Mouse (Mus musculus): ENCODE measurements at regions not wholly inside any gene's neighbourhood (a gene's known extent, or its start where the extent isn't known, plus 50 kb on each side); places are given as distances from the start of the nearest gene placed in this dataset.

DNA sequence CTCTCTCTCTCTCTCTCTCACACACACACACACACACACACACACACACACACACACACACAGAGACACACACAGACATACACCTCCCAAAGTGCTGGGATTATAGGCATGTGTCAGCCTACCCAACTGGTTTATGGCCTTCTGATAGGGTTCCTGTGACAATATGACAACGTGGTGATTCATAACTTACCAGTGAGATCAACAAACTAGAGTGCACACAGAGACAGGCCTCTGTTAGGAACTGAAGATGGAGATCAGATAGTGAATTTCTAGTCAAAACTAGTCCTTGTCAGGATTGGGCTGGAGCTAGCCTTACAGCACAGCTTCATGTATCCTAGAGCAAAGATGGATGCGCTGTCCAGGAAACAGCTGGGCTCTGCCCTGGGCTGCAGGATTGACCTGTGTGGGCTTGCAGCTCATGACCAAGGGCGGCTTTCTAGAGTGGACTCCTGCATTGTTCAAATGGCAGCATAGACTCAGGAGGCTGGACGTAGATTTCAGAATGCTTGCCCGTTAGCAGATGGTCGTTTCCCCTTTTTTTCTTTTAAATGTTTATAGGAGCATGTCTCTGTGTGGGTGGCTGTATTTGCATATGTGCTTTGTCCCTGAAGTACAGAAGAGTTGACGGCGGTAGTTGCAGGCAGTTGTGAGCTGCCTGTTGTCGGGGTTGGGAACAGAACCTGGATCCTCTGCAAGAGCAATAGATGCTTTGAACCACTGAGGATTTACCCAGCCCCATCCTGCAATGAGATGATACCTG is 106.0 kb upstream of the Zfp217 start:
- Histone ChIP-seq H3K27ac (ENCODE audit: low read depth, low read length) (no peak overlapping the region), H3K4me3 (ENCODE audit: low read depth, low read length) (no peak overlapping the region), H3K27me3 (replicated peaks; ENCODE audit: control insufficient read depth, insufficient read depth, low read length) (no peaks in the 10 kb centered on the region), H3K4me2 (ENCODE audit: low read length) (no peak overlapping the region), H3K36me3 (ENCODE audit: control insufficient read depth, insufficient read depth, low read length) (no peaks in the 10 kb centered on the region), H3K9me3 (replicated peaks; ENCODE audit: control insufficient read depth, low read length) (no peaks in the 10 kb centered on the region), H3K4me1 (ENCODE audit: control insufficient read depth, insufficient read depth, low read length) (no peaks in the 10 kb centered on the region), H3K9ac (ENCODE audit: low read length) (no peak overlapping the region)
- 58% methylated on average over 9 of the region's 9 CpGs for WGBS
- DNase-seq (ENCODE audit: low spot score): no peak
- no peak for ATAC-seq

DNA sequence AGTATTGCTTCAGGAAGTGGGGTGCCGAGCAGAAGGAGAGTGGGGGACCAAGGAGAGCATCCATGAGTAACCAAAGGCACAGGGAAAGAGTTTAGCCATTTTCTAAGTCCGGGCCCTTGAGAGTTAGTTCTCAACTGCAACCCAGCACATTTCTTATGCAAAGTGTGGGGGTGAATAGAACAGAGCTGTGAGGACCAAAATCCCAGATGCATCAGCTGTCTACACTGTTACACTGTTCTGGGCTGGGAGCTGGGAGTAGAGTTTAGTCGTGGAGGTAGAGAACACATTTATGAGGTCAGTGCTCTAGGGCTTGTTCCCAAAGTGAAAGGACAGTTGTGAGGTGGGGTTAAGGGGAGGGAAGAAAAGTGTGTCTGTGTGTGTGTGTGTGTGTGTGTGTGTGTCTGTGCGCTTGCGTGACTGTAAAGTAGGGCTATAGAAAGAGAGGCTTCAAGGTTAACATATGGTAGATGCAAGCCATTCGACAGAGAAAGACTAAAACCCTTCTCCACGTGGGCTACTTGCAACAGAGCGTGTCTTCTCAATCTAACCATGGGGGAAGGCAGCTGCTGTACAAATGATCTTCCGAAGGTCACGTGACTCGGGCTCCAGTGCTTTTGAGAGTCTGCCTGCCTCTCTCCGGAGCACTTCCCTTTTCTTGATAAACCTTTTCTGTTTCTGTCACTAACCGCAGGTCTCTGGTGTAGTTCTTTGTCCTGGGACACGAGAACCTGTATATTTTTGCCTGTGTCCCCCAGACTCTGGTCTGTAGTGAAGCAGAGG is 104.5 kb upstream of the Zfp217 start:
- Histone ChIP-seq H3K27me3 (replicated peaks; ENCODE audit: control insufficient read depth, insufficient read depth, low read length) (no peaks in the 10 kb centered on the region), H3K4me2 (ENCODE audit: low read length) (no peak overlapping the region), H3K27ac (ENCODE audit: low read depth, low read length) (no peak overlapping the region), H3K4me3 (ENCODE audit: low read depth, low read length) (no peak overlapping the region), H3K9ac (ENCODE audit: low read length) (no peak overlapping the region), H3K9me3 (replicated peaks; ENCODE audit: control insufficient read depth, low read length) (no peaks in the 10 kb centered on the region), H3K36me3 (ENCODE audit: control insufficient read depth, insufficient read depth, low read length) (no peaks in the 10 kb centered on the region), H3K4me1 (ENCODE audit: control insufficient read depth, insufficient read depth, low read length) (no peaks in the 10 kb centered on the region)
- 69% methylated on average over 14 of the region's 14 CpGs for whole genome bisulfite sequencing
- ATAC-seq (no peak), DNase-seq (ENCODE audit: low spot score) (no peak)

DNA sequence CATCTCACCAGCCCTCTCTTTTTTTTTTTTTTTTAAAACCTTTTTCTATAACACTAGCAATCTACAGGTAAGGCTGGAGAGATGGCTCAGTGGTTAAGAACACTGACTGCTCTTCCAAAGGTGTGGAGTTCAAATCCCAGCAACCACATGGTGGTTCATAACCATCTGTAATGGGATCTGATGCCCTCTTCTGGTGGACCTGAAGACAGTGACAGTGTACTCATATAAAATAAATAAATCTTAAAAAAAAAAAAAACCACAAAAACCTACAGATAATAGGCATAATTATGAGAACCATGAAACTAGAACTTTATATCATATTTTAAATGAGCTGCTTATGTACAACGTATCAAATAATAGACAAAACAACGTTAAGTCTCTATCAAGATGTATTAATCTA is 102.8 kb upstream of the Zfp217 start:
- no peaks in the 10 kb centered on the region for H3K27me3 ChIP-seq (replicated peaks; ENCODE audit: control insufficient read depth, insufficient read depth, low read length)
- H3K27ac ChIP-seq (ENCODE audit: low read depth, low read length): no peak overlapping the region
- 95% methylated on average over 2 of the region's 2 CpGs for whole genome bisulfite sequencing
- no peak overlapping the region for H3K9ac ChIP-seq (ENCODE audit: low read length)
- no peak overlapping the region for H3K4me3 ChIP-seq (ENCODE audit: low read depth, low read length)
- no peak overlapping the region for H3K4me2 ChIP-seq (ENCODE audit: low read length)
- ATAC-seq (no peak), DNase-seq (ENCODE audit: low spot score) (no peak)
- no peaks in the 10 kb centered on the region for H3K9me3 ChIP-seq (replicated peaks; ENCODE audit: control insufficient read depth, low read length)
- H3K4me1 ChIP-seq (ENCODE audit: control insufficient read depth, insufficient read depth, low read length): peaks cover 8% of the 10 kb centered on the region
- no peaks in the 10 kb centered on the region for H3K36me3 ChIP-seq (ENCODE audit: control insufficient read depth, insufficient read depth, low read length)

DNA sequence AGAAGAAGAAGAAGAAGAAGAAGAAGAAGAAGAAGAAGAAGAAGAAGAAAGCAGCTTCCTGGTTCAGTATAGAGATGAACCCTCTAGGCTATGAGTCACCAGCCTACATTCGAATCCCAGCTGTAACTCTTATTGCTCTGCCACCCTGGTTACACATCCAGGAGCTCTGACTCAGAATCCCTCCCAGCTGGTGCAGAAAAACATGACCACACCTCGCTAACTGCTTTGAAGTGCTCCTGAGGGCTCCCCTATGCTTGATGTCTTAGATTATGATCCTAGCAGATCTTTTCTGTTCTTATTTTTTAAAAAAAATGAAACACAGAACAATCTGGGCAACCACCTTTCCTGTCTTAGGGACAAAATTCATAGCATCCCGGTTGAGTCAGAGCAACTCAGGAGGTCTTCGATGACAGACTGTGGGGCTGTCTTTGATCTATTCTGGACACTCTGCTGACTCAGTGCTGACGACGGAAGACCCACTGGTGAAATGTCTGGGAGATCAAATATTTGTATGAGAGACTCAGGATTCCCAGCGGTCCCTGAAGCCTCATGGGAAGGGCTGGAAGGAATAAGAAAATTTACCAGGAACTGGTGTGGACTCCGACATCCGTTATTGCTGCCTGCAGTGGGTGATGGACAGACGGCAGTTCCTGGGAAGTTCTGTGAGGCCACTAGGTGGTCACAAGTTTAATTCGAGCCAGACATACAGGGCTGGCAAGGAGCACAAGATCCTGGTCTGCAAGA is 100.0 kb upstream of the Zfp217 start:
- H3K4me1 ChIP-seq (ENCODE audit: control insufficient read depth, insufficient read depth, low read length): peaks cover 16% of the 10 kb centered on the region
- no peak for ATAC-seq
- H3K4me3 ChIP-seq (ENCODE audit: low read depth, low read length): no peak overlapping the region
- 82% methylated on average over 11 of the region's 11 CpGs for WGBS
- no peak for DNase-seq (ENCODE audit: low spot score)
- no peak overlapping the region for H3K9ac ChIP-seq (ENCODE audit: low read length)
- H3K27ac ChIP-seq (ENCODE audit: low read depth, low read length): no peak overlapping the region
- H3K36me3 ChIP-seq (ENCODE audit: control insufficient read depth, insufficient read depth, low read length): no peaks in the 10 kb centered on the region
- no peaks in the 10 kb centered on the region for H3K27me3 ChIP-seq (replicated peaks; ENCODE audit: control insufficient read depth, insufficient read depth, low read length)
- H3K4me2 ChIP-seq (ENCODE audit: low read length): no peak overlapping the region
- H3K9me3 ChIP-seq (replicated peaks; ENCODE audit: control insufficient read depth, low read length): no peaks in the 10 kb centered on the region

DNA sequence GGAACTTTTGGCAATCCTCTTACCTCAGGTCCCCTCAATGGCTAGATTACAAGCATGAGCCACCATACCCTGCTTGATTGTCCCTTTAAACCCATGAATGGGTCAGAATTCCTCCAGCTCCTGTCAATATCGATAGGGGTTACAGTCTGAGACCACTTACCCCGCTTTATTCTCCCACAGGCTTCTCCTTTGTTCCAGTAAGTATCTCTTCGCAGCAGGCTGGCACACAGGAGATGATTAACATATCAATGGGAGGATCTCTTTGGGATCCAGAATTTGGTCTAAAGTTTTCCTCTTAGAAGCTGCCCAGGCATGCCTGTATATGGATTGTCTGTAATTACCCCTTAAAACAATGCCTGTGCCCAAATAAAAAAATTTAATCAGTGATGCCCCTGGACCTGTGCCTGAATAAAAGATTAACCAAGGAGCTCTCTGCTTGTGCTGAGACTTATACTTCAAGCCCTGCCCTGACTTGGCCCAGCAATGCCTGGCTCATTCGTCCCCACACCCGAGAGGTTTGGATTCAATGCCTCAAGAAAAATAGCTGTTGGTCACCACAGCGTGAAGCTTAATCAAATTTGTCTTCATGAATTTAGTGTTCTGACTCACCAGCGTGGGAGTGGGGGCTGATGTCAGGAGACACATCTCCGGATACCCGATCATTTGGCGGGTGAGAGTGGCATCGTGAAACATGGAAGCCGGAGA is 97.9 kb upstream of the Zfp217 start:
- 0 out of 2 replicates have a peak overlapping the region, but pooled peaks have one; percentile 41 for H3K27ac ChIP-seq (ENCODE audit: low read depth, low read length)
- no peak overlapping the region for H3K4me3 ChIP-seq (ENCODE audit: low read depth, low read length)
- peaks cover 16% of the 10 kb centered on the region for H3K4me1 ChIP-seq (ENCODE audit: control insufficient read depth, insufficient read depth, low read length)
- DNase-seq (ENCODE audit: low spot score) (peak; percentile 65), ATAC-seq (peak; percentile 52; the same call in 1 of the 2 replicates)
- H3K9ac ChIP-seq (ENCODE audit: low read length): peak overlapping the region; percentile 10; the same call in 1 of the 2 replicates
- 17% methylated on average over 12 of the region's 12 CpGs for WGBS
- no peaks in the 10 kb centered on the region for H3K36me3 ChIP-seq (ENCODE audit: control insufficient read depth, insufficient read depth, low read length)
- H3K4me2 ChIP-seq (ENCODE audit: low read length): peak overlapping the region; percentile 10
- no peaks in the 10 kb centered on the region for H3K27me3 ChIP-seq (replicated peaks; ENCODE audit: control insufficient read depth, insufficient read depth, low read length)
- no peaks in the 10 kb centered on the region for H3K9me3 ChIP-seq (replicated peaks; ENCODE audit: control insufficient read depth, low read length)

DNA sequence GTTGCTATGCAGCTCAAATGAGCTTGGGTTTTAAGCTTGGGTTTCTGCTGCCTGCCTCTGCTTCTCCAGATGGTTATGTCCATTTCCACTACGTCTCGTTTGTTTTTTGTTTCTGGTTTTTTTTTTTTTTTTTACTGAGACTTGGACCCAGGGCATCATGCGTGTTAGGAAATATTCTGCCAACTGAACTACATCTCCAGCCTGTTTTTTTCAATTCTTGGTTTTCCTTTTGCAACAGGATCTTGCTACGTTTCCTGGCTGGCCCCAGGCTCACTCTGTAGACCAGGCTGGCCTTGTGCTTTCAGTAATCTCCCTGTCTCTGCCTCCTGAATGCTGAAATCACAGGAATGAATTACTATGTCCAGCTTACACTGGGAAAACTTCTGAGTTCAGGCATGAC is 96.2 kb upstream of the Zfp217 start:
- no peak overlapping the region for H3K9ac ChIP-seq (ENCODE audit: low read length)
- DNase-seq (ENCODE audit: low spot score) (no peak), ATAC-seq (no peak)
- H3K4me1 ChIP-seq (ENCODE audit: control insufficient read depth, insufficient read depth, low read length): peaks cover 16% of the 10 kb centered on the region
- no peak overlapping the region for H3K27ac ChIP-seq (ENCODE audit: low read depth, low read length)
- no peak overlapping the region for H3K4me2 ChIP-seq (ENCODE audit: low read length)
- no peaks in the 10 kb centered on the region for H3K9me3 ChIP-seq (replicated peaks; ENCODE audit: control insufficient read depth, low read length)
- WGBS: 77% methylated on average over 4 of the region's 4 CpGs
- no peak overlapping the region for H3K4me3 ChIP-seq (ENCODE audit: low read depth, low read length)
- no peaks in the 10 kb centered on the region for H3K36me3 ChIP-seq (ENCODE audit: control insufficient read depth, insufficient read depth, low read length)
- H3K27me3 ChIP-seq (replicated peaks; ENCODE audit: control insufficient read depth, insufficient read depth, low read length): no peaks in the 10 kb centered on the region

DNA sequence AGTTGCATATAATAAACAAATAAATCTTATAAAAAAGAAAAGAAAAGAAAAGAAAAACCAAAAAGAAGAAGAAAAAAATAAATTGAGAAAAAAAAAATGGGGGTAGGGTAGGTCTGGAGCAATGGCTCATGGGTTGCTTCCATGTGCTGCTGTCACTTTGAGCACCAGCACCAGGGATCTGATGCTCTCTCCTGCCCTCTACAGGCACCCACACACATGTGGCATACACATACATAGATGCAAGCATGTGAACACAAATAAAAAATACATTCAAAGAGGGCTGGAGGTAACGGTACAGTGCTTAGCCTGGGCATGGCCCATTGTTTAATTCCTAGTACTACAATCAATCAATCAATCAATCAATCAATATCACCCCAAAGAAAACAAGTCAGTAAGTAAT is 90.1 kb upstream of the Zfp217 start:
- ATAC-seq (no peak), DNase-seq (ENCODE audit: low spot score) (no peak)
- no peaks in the 10 kb centered on the region for H3K9me3 ChIP-seq (replicated peaks; ENCODE audit: control insufficient read depth, low read length)
- no peaks in the 10 kb centered on the region for H3K4me1 ChIP-seq (ENCODE audit: control insufficient read depth, insufficient read depth, low read length)
- H3K27ac ChIP-seq (ENCODE audit: low read depth, low read length): no peak overlapping the region
- 79% methylated on average over 1 of the region's 1 CpGs for WGBS
- H3K4me3 ChIP-seq (ENCODE audit: low read depth, low read length): no peak overlapping the region
- H3K27me3 ChIP-seq (replicated peaks; ENCODE audit: control insufficient read depth, insufficient read depth, low read length): no peaks in the 10 kb centered on the region
- no peak overlapping the region for H3K9ac ChIP-seq (ENCODE audit: low read length)
- no peak overlapping the region for H3K4me2 ChIP-seq (ENCODE audit: low read length)
- no peaks in the 10 kb centered on the region for H3K36me3 ChIP-seq (ENCODE audit: control insufficient read depth, insufficient read depth, low read length)

DNA sequence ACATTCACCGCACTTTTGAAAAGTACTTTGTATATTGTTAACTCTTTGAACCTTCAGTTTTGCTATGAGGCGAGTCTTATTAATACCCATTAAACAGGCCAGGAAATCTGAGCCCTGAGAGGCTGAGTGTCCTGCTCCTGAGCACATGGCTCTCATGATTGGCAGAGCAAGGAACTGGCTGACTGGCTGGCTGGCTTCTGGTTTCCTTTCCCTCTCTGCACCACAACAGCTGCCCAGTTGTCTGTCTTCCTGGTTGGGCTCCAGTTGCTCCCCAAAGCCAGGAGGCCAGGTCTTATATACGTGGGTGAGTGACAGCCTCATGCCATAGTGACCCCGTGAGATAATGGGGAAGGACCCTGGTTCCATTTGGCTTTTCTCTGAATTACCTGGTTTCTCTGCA is 85.5 kb upstream of the Zfp217 start:
- ATAC-seq (no peak), DNase-seq (ENCODE audit: low spot score) (no peak)
- Histone ChIP-seq H3K36me3 (ENCODE audit: control insufficient read depth, insufficient read depth, low read length) (no peaks in the 10 kb centered on the region), H3K27me3 (replicated peaks; ENCODE audit: control insufficient read depth, insufficient read depth, low read length) (no peaks in the 10 kb centered on the region), H3K9ac (ENCODE audit: low read length) (no peak overlapping the region), H3K4me1 (ENCODE audit: control insufficient read depth, insufficient read depth, low read length) (no peaks in the 10 kb centered on the region), H3K4me2 (ENCODE audit: low read length) (no peak overlapping the region), H3K27ac (ENCODE audit: low read depth, low read length) (no peak overlapping the region), H3K9me3 (replicated peaks; ENCODE audit: control insufficient read depth, low read length) (no peaks in the 10 kb centered on the region), H3K4me3 (ENCODE audit: low read depth, low read length) (no peak overlapping the region)
- WGBS: 84% methylated on average over 4 of the region's 4 CpGs

Measured in forebrain, embryonic 14.5 days (tissue).